ENCODE assay signal across 26 mouse cellular contexts in genomic region chrX:66678646-66679045, GRCm38 (mm10).
"Had no signal": no experiment of that assay in that cellular context is flagged by ENCODE, and none has a peak within 500 bp of the region (broad histone marks: within the 10 kb centered on the region; RNA-seq: fewer than 3 reads in every experiment).

No protein-coding gene starts in this region.

- H3K4me1 ChIP-seq: heart, embryonic 13.5 days; heart, embryonic 15.5 days; hindbrain, embryonic 13.5 days; hindbrain, embryonic 15.5 days; limb, embryonic 10.5 days; limb, embryonic 12.5 days; liver, embryonic 13.5 days had no signal

- H3K9me3 ChIP-seq: heart, embryonic 13.5 days; heart, embryonic 15.5 days; hindbrain, embryonic 13.5 days; hindbrain, embryonic 15.5 days; limb, embryonic 10.5 days; limb, embryonic 12.5 days; liver, embryonic 13.5 days had no signal

- H3K36me3 ChIP-seq: heart, embryonic 13.5 days; heart, embryonic 15.5 days; hindbrain, embryonic 13.5 days; hindbrain, embryonic 15.5 days; limb, embryonic 10.5 days; limb, embryonic 12.5 days; liver, embryonic 13.5 days had no signal

- H3K27ac ChIP-seq: gastrocnemius, adult 2 months; heart, adult 2 months; heart, embryonic 13.5 days; heart, embryonic 15.5 days; hindbrain, embryonic 13.5 days; hindbrain, embryonic 15.5 days; hindbrain, postnatal 0 days; layer of hippocampus, adult 2 months; left cerebral cortex, adult 2 months; limb, embryonic 10.5 days; limb, embryonic 12.5 days; liver, embryonic 13.5 days had no signal

- H3K4me2 ChIP-seq: heart, embryonic 11.5 days; heart, embryonic 13.5 days; heart, embryonic 15.5 days; hindbrain, embryonic 13.5 days; hindbrain, embryonic 15.5 days; limb, embryonic 12.5 days; liver, embryonic 11.5 days; liver, embryonic 13.5 days had no signal

- H3K27me3 ChIP-seq: heart, embryonic 13.5 days; heart, embryonic 15.5 days; hindbrain, embryonic 13.5 days; hindbrain, embryonic 15.5 days; limb, embryonic 12.5 days; liver, embryonic 13.5 days had no signal

- H3K4me3 ChIP-seq: gastrocnemius, adult 2 months; heart, adult 2 months; heart, embryonic 13.5 days; heart, embryonic 15.5 days; hindbrain, embryonic 13.5 days; hindbrain, embryonic 15.5 days; layer of hippocampus, adult 2 months; left cerebral cortex, adult 2 months; limb, embryonic 10.5 days; limb, embryonic 12.5 days; liver, embryonic 13.5 days had no signal

- DNase-seq: gastrocnemius, adult 2 months; gastrocnemius, postnatal 10 days; gastrocnemius, postnatal 25 days; heart, adult 11 months; heart, adult 2 months; heart, postnatal 14 days; heart, postnatal 36 days; kidney, adult 11 months; kidney, adult 2 months; kidney, postnatal 10 days; kidney, postnatal 25 days; kidney, postnatal 4 days; liver; liver, embryonic 13.5 days had no signal

- H3K9ac ChIP-seq: heart, embryonic 13.5 days; heart, embryonic 15.5 days; hindbrain, embryonic 13.5 days; hindbrain, embryonic 15.5 days; limb, embryonic 12.5 days; liver, embryonic 13.5 days had no signal

- ATAC-seq: hindbrain, postnatal 0 days; intestine, embryonic 16.5 days had no signal
